Mouse (Mus musculus): ENCODE measurements at regions not wholly inside any gene's neighbourhood (a gene's known extent, or its start where the extent isn't known, plus 50 kb on each side); places are given as distances from the start of the nearest gene placed in this dataset.
A peak's percentile ranks its signal among the peaks of the same experiment; 100 is the strongest.

GRCm38 (mm10) chr7:36866602-36867001 is 168.7 kb downstream of the Tshz3 start:
- ATAC-seq (ENCODE audit: insufficient read depth, low FRiP score, low TSS enrichment) (no peak), DNase-seq (ENCODE audit: low spot score) (no peak)
- Histone ChIP-seq H3K4me2 (ENCODE audit: low read depth) (no peak overlapping the region), H3K9ac (ENCODE audit: low read length) (no peak overlapping the region), H3K27me3 (ENCODE audit: control insufficient read depth, insufficient read depth, low read length) (no peaks in the 10 kb centered on the region), H3K36me3 (ENCODE audit: control insufficient read depth, insufficient read depth, low read length) (no peaks in the 10 kb centered on the region), H3K27ac (ENCODE audit: low read depth, low read length) (no peak overlapping the region), H3K4me1 (ENCODE audit: control insufficient read depth, insufficient read depth, low read length) (no peaks in the 10 kb centered on the region), H3K4me3 (ENCODE audit: low read depth, low read length) (no peak overlapping the region), H3K9me3 (ENCODE audit: control insufficient read depth, low read length) (no peaks in the 10 kb centered on the region)
- WGBS: 76% methylated on average over 12 of the region's 12 CpGs

- Histone ChIP-seq H3K27ac (ENCODE audit: low read depth, low read length) (no peak overlapping the region), H3K27me3 (ENCODE audit: control insufficient read depth, insufficient read depth, low read length) (no peaks in the 10 kb centered on the region), H3K36me3 (ENCODE audit: control insufficient read depth, insufficient read depth, low read length) (no peaks in the 10 kb centered on the region), H3K4me2 (ENCODE audit: low read depth) (no peak overlapping the region), H3K9me3 (ENCODE audit: control insufficient read depth, low read length) (no peaks in the 10 kb centered on the region), H3K4me3 (ENCODE audit: low read depth, low read length) (no peak overlapping the region), H3K9ac (ENCODE audit: low read length) (no peak overlapping the region), H3K4me1 (ENCODE audit: control insufficient read depth, insufficient read depth, low read length) (peaks cover 27% of the 10 kb centered on the region)
- ATAC-seq (ENCODE audit: insufficient read depth, low FRiP score, low TSS enrichment): no peak
- DNase-seq (ENCODE audit: low spot score): no peak
- 79% methylated on average over 5 of the region's 5 CpGs for WGBS
These were observed 176.1 kb downstream of the Tshz3 start for GRCm38 (mm10) chr7:36874004-36874403.

GRCm38 (mm10) chr7:36877686-36878085 is 179.8 kb downstream of the Tshz3 start:
- Histone ChIP-seq H3K36me3 (ENCODE audit: control insufficient read depth, insufficient read depth, low read length) (no peaks in the 10 kb centered on the region), H3K9ac (ENCODE audit: low read length) (no peak overlapping the region; the same call in 1 of the 2 replicates), H3K4me1 (ENCODE audit: control insufficient read depth, insufficient read depth, low read length) (peaks cover 28% of the 10 kb centered on the region), H3K27ac (ENCODE audit: low read depth, low read length) (peak overlapping the region; percentile 86), H3K4me2 (ENCODE audit: low read depth) (peak overlapping the region; percentile 13; the same call in 1 of the 2 replicates), H3K4me3 (ENCODE audit: low read depth, low read length) (no peak overlapping the region), H3K9me3 (ENCODE audit: control insufficient read depth, low read length) (no peaks in the 10 kb centered on the region), H3K27me3 (ENCODE audit: control insufficient read depth, insufficient read depth, low read length) (no peaks in the 10 kb centered on the region)
- 3% methylated on average over 7 of the region's 7 CpGs for WGBS
- DNase-seq (ENCODE audit: low spot score) (peak; percentile 75), ATAC-seq (ENCODE audit: insufficient read depth, low FRiP score, low TSS enrichment) (peak; percentile 77)

- Histone ChIP-seq H3K9me3 (ENCODE audit: control insufficient read depth, low read length) (0 out of 2 replicates have a peak, but pooled peaks cover 4% of the 10 kb centered on the region), H3K4me2 (ENCODE audit: low read depth) (no peak overlapping the region), H3K9ac (ENCODE audit: low read length) (no peak overlapping the region), H3K4me1 (ENCODE audit: control insufficient read depth, insufficient read depth, low read length) (no peaks in the 10 kb centered on the region; the same call in 1 of the 2 replicates), H3K27me3 (ENCODE audit: control insufficient read depth, insufficient read depth, low read length) (no peaks in the 10 kb centered on the region), H3K36me3 (ENCODE audit: control insufficient read depth, insufficient read depth, low read length) (no peaks in the 10 kb centered on the region), H3K27ac (ENCODE audit: low read depth, low read length) (no peak overlapping the region), H3K4me3 (ENCODE audit: low read depth, low read length) (no peak overlapping the region)
- no peak for ATAC-seq (ENCODE audit: insufficient read depth, low FRiP score, low TSS enrichment)
- peak; percentile 28 for DNase-seq (ENCODE audit: low spot score)
- 59% methylated on average over 18 of the region's 18 CpGs for WGBS
These were observed 195.0 kb downstream of the Tshz3 start for GRCm38 (mm10) chr7:36892776-36893500.

- Histone ChIP-seq H3K36me3 (ENCODE audit: control insufficient read depth, insufficient read depth, low read length) (no peaks in the 10 kb centered on the region), H3K4me3 (ENCODE audit: low read depth, low read length) (no peak overlapping the region), H3K9ac (ENCODE audit: low read length) (no peak overlapping the region), H3K27me3 (ENCODE audit: control insufficient read depth, insufficient read depth, low read length) (no peaks in the 10 kb centered on the region), H3K4me1 (ENCODE audit: control insufficient read depth, insufficient read depth, low read length) (no peaks in the 10 kb centered on the region; the same call in 1 of the 2 replicates), H3K27ac (ENCODE audit: low read depth, low read length) (no peak overlapping the region), H3K4me2 (ENCODE audit: low read depth) (no peak overlapping the region), H3K9me3 (ENCODE audit: control insufficient read depth, low read length) (no peaks in the 10 kb centered on the region)
- ATAC-seq (ENCODE audit: insufficient read depth, low FRiP score, low TSS enrichment): peak; percentile 65
- 73% methylated on average over 12 of the region's 12 CpGs for WGBS
- DNase-seq (ENCODE audit: low spot score): peak; percentile 50
These were observed 198.4 kb downstream of the Tshz3 start for GRCm38 (mm10) chr7:36896339-36896738.

- Histone ChIP-seq H3K4me1 (ENCODE audit: control insufficient read depth, insufficient read depth, low read length) (no peaks in the 10 kb centered on the region), H3K4me2 (ENCODE audit: low read depth) (no peak overlapping the region), H3K36me3 (ENCODE audit: control insufficient read depth, insufficient read depth, low read length) (no peaks in the 10 kb centered on the region), H3K9me3 (ENCODE audit: control insufficient read depth, low read length) (no peaks in the 10 kb centered on the region), H3K9ac (ENCODE audit: low read length) (no peak overlapping the region), H3K4me3 (ENCODE audit: low read depth, low read length) (no peak overlapping the region), H3K27ac (ENCODE audit: low read depth, low read length) (no peak overlapping the region), H3K27me3 (ENCODE audit: control insufficient read depth, insufficient read depth, low read length) (no peaks in the 10 kb centered on the region)
- DNase-seq (ENCODE audit: low spot score) (no peak), ATAC-seq (ENCODE audit: insufficient read depth, low FRiP score, low TSS enrichment) (no peak)
- WGBS: 98% methylated on average over 5 of the region's 5 CpGs
These were observed 203.6 kb downstream of the Tshz3 start for GRCm38 (mm10) chr7:36901537-36901936.

- Histone ChIP-seq H3K4me2 (ENCODE audit: low read depth) (no peak overlapping the region), H3K27ac (ENCODE audit: low read depth, low read length) (no peak overlapping the region), H3K9ac (ENCODE audit: low read length) (no peak overlapping the region), H3K4me1 (ENCODE audit: control insufficient read depth, insufficient read depth, low read length) (no peaks in the 10 kb centered on the region), H3K36me3 (ENCODE audit: control insufficient read depth, insufficient read depth, low read length) (no peaks in the 10 kb centered on the region), H3K9me3 (ENCODE audit: control insufficient read depth, low read length) (no peaks in the 10 kb centered on the region), H3K27me3 (ENCODE audit: control insufficient read depth, insufficient read depth, low read length) (no peaks in the 10 kb centered on the region), H3K4me3 (ENCODE audit: low read depth, low read length) (no peak overlapping the region)
- no peak for DNase-seq (ENCODE audit: low spot score)
- 87% methylated on average over 3 of the region's 3 CpGs for WGBS
- no peak for ATAC-seq (ENCODE audit: insufficient read depth, low FRiP score, low TSS enrichment)
These were observed 215.4 kb downstream of the Tshz3 start for GRCm38 (mm10) chr7:36913304-36913703.

- Histone ChIP-seq H3K4me2 (ENCODE audit: low read depth) (no peak overlapping the region), H3K36me3 (ENCODE audit: control insufficient read depth, insufficient read depth, low read length) (no peaks in the 10 kb centered on the region), H3K27ac (ENCODE audit: low read depth, low read length) (no peak overlapping the region), H3K9me3 (ENCODE audit: control insufficient read depth, low read length) (no peaks in the 10 kb centered on the region), H3K9ac (ENCODE audit: low read length) (no peak overlapping the region), H3K27me3 (ENCODE audit: control insufficient read depth, insufficient read depth, low read length) (no peaks in the 10 kb centered on the region), H3K4me1 (ENCODE audit: control insufficient read depth, insufficient read depth, low read length) (no peaks in the 10 kb centered on the region), H3K4me3 (ENCODE audit: low read depth, low read length) (no peak overlapping the region)
- WGBS: 85% methylated on average over 9 of the region's 9 CpGs
- no peak for ATAC-seq (ENCODE audit: insufficient read depth, low FRiP score, low TSS enrichment)
- no peak for DNase-seq (ENCODE audit: low spot score)
These were observed 216.3 kb downstream of the Tshz3 start for GRCm38 (mm10) chr7:36914261-36914660.

GRCm38 (mm10) chr7:36915171-36915570 is 217.3 kb downstream of the Tshz3 start:
- no peaks in the 10 kb centered on the region for H3K9me3 ChIP-seq (ENCODE audit: control insufficient read depth, low read length)
- H3K27ac ChIP-seq (ENCODE audit: low read depth, low read length): no peak overlapping the region
- H3K27me3 ChIP-seq (ENCODE audit: control insufficient read depth, insufficient read depth, low read length): no peaks in the 10 kb centered on the region
- no peaks in the 10 kb centered on the region for H3K36me3 ChIP-seq (ENCODE audit: control insufficient read depth, insufficient read depth, low read length)
- no peak for DNase-seq (ENCODE audit: low spot score)
- no peak for ATAC-seq (ENCODE audit: insufficient read depth, low FRiP score, low TSS enrichment)
- H3K4me1 ChIP-seq (ENCODE audit: control insufficient read depth, insufficient read depth, low read length): no peaks in the 10 kb centered on the region
- WGBS: 78% methylated on average over 5 of the region's 5 CpGs
- no peak overlapping the region for H3K4me3 ChIP-seq (ENCODE audit: low read depth, low read length)
- H3K4me2 ChIP-seq (ENCODE audit: low read depth): no peak overlapping the region
- H3K9ac ChIP-seq (ENCODE audit: low read length): no peak overlapping the region

Measured in neural tube, embryonic 11.5 days (tissue).